Mouse (Mus musculus): Measurements from ENCODE around the gene Cacna1s. TPM values are rescaled to one million over a fixed set of nuclear protein-coding genes. Genes with fewer than 3 reads are reported as not detected.

Cacna1s gene
- polyA plus RNA-seq, 1 experiment: 0.40 TPM

GRCm38 (mm10) chr1:136051465-136051864 is 1.1 kb upstream of the Cacna1s start:
- TF ChIP-seq CTCF (IDR thresholded peaks at IDR 0.05; ENCODE audit: borderline replicate concordance, extremely low read depth, insufficient read depth, insufficient read length): peak; percentile 82
- TF ChIP-seq POLR2A (IDR thresholded peaks at IDR 0.05; ENCODE audit: borderline replicate concordance, extremely low read depth, insufficient read depth, insufficient read length, poor library complexity, severe bottlenecking): no peak

DNA sequence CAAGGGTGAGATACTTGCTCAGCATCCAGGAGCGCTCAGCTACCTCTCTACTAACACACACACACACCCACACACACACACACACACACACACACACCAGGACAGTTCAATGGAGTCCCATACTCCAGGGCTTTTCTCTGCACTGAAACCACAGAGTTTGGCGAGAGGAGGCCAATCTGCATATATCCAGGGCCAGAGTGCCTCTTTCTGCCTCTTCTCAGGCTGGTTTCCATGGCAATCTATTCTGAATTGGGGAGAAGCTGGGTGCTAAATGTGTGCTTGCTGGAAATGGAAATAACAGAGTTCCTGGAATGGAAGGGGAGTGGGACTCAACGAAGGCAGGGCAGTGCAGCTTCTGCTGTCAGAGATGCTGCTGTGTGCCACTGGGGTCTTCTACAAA is 3.2 kb downstream of the Cacna1s start:
- DNase-seq (ENCODE audit: low read depth): peak; percentile 84
- TF ChIP-seq CTCF (IDR thresholded peaks at IDR 0.05; ENCODE audit: borderline replicate concordance, extremely low read depth, insufficient read depth, insufficient read length) (no peak), POLR2A (IDR thresholded peaks at IDR 0.05; ENCODE audit: borderline replicate concordance, extremely low read depth, insufficient read depth, insufficient read length, poor library complexity, severe bottlenecking) (no peak)

More at GRCm38 (mm10) chr1:136051465-136051864, 1.1 kb upstream of the Cacna1s start:
- DNase-seq (ENCODE audit: low read depth): peak; percentile 95

DNA sequence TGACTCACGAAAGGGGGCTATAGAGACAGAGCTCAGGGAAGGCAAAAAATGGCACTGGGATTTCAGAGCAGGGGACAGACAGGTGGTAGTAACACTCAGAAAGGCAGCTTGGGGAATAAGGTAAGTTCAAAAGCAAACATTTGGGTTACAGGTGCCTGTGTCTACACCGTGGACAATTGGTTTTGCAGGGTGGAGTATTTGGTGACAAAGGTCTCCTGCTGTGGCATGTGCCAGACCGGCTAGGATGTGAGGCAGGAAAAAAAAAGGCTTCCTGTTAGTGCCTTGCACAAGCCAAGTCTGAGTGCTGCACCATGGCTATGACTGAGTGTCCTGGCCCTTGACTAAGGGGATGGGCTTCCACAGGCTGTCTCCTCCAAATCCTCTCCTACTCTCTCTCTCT is 6.0 kb downstream of the Cacna1s start:
- no peak for DNase-seq (ENCODE audit: low read depth)
- TF ChIP-seq CTCF (IDR thresholded peaks at IDR 0.05; ENCODE audit: borderline replicate concordance, extremely low read depth, insufficient read depth, insufficient read length) (no peak), POLR2A (IDR thresholded peaks at IDR 0.05; ENCODE audit: borderline replicate concordance, extremely low read depth, insufficient read depth, insufficient read length, poor library complexity, severe bottlenecking) (no peak)

- TF ChIP-seq POLR2A (IDR thresholded peaks at IDR 0.05; ENCODE audit: borderline replicate concordance, extremely low read depth, insufficient read depth, insufficient read length, poor library complexity, severe bottlenecking) (no peak), CTCF (IDR thresholded peaks at IDR 0.05; ENCODE audit: borderline replicate concordance, extremely low read depth, insufficient read depth, insufficient read length) (no peak)
- peak; percentile 61 for DNase-seq (ENCODE audit: low read depth)
These were observed 8.7 kb downstream of the Cacna1s start for GRCm38 (mm10) chr1:136061041-136061789.

DNA sequence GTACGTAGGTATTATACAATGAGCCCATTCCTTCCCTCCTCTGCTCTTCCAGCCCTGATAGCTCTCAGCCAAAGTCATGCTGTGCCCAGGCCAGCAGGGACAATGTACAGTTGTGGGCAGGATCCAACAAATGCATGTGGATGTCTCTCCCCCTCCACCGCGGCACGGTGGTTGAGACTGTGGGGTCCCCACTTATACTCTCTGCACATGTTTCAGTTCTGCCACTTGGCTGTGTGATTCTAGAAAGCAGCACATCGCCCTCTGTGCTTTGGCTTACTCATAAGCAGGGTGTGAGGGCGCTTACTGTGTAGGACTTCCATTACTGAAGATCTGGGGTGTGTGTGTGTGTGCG is 9.2 kb downstream of the Cacna1s start:
- no peak for DNase-seq (ENCODE audit: low read depth)
- no peak for TF ChIP-seq CTCF (IDR thresholded peaks at IDR 0.05; ENCODE audit: borderline replicate concordance, extremely low read depth, insufficient read depth, insufficient read length)
- no peak for TF ChIP-seq POLR2A (IDR thresholded peaks at IDR 0.05; ENCODE audit: borderline replicate concordance, extremely low read depth, insufficient read depth, insufficient read length, poor library complexity, severe bottlenecking)

DNA sequence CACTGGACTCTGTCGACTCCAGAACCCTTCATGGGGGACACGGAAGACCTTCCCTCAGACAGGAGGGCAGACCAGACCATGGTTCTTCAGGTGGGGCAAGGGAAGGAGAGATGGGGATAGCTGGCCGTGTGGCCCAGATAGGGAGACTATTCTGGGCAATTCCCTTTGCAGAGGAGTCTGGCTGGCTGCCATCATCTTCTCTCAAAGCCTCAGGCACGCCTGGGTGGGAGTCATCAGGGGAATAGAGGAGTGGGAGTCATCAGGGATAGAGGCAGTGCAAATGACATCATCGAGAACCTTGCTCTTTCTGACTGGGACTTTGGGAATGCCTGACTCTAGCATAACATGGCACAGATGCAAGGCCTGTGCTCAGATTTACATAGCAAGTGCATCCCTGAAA is 11.4 kb downstream of the Cacna1s start:
- DNase-seq (ENCODE audit: low read depth): no peak
- TF ChIP-seq POLR2A (IDR thresholded peaks at IDR 0.05; ENCODE audit: borderline replicate concordance, extremely low read depth, insufficient read depth, insufficient read length, poor library complexity, severe bottlenecking) (no peak), CTCF (IDR thresholded peaks at IDR 0.05; ENCODE audit: borderline replicate concordance, extremely low read depth, insufficient read depth, insufficient read length) (no peak)

DNA sequence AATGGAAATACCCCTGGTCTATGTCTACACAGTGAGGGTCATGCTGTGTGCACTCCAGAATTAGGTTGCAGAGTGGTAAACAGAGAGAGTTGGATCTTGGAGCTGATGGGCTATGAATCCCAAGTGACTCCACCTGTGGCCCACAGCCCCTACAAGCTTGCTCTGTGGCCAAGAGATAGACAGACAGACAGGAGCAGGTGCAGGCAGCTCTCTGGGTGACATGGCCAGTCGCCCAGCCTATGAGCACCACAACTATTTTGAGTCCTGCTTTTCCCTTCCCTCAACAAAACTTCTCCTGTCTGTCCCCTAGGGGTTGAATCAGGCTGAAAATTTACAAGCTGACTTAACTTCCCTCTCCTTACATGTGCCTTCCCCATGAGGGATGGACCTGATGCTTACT is 14.1 kb downstream of the Cacna1s start:
- no peak for DNase-seq (ENCODE audit: low read depth)

DNA sequence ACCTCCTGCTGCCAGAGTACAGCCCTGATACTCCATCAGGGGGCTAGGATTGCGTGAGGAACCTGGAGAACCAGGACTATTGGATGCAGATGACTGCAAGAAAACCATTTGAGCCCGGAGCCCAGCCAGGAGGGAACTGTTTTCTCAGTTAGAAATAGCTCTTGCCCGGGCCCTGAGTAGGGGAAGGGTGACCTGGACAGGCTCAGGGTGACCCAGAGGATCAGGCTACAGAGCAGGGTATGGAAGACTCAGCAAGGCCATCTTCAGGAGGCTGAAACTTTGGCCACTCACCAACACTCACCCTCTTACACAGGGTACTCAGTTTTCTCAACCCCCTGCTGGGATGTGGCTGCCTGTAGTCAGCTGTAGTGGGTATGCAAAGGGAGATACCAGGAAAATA is 15.0 kb downstream of the Cacna1s start:
- DNase-seq (ENCODE audit: low read depth): no peak

More for the DNA sequence above, 14.1 kb downstream of the Cacna1s start:
- TF ChIP-seq POLR2A (IDR thresholded peaks at IDR 0.05; ENCODE audit: borderline replicate concordance, extremely low read depth, insufficient read depth, insufficient read length, poor library complexity, severe bottlenecking): no peak
- no peak for TF ChIP-seq CTCF (IDR thresholded peaks at IDR 0.05; ENCODE audit: borderline replicate concordance, extremely low read depth, insufficient read depth, insufficient read length)

GRCm38 (mm10) chr1:136076086-136076485 is 23.5 kb downstream of the Cacna1s start:
- peak; percentile 43 for DNase-seq (ENCODE audit: low read depth)
- TF ChIP-seq POLR2A (IDR thresholded peaks at IDR 0.05; ENCODE audit: borderline replicate concordance, extremely low read depth, insufficient read depth, insufficient read length, poor library complexity, severe bottlenecking) (no peak), CTCF (IDR thresholded peaks at IDR 0.05; ENCODE audit: borderline replicate concordance, extremely low read depth, insufficient read depth, insufficient read length) (peak; percentile 72)

More for the DNA sequence above, 15.0 kb downstream of the Cacna1s start:
- no peak for TF ChIP-seq CTCF (IDR thresholded peaks at IDR 0.05; ENCODE audit: borderline replicate concordance, extremely low read depth, insufficient read depth, insufficient read length)
- TF ChIP-seq POLR2A (IDR thresholded peaks at IDR 0.05; ENCODE audit: borderline replicate concordance, extremely low read depth, insufficient read depth, insufficient read length, poor library complexity, severe bottlenecking): no peak

GRCm38 (mm10) chr1:136077656-136078055 is 25.1 kb downstream of the Cacna1s start:
- no peak for TF ChIP-seq CTCF (IDR thresholded peaks at IDR 0.05; ENCODE audit: borderline replicate concordance, extremely low read depth, insufficient read depth, insufficient read length)
- TF ChIP-seq POLR2A (IDR thresholded peaks at IDR 0.05; ENCODE audit: borderline replicate concordance, extremely low read depth, insufficient read depth, insufficient read length, poor library complexity, severe bottlenecking): no peak
- no peak for DNase-seq (ENCODE audit: low read depth)

- no peak for DNase-seq (ENCODE audit: low read depth)
- TF ChIP-seq POLR2A (IDR thresholded peaks at IDR 0.05; ENCODE audit: borderline replicate concordance, extremely low read depth, insufficient read depth, insufficient read length, poor library complexity, severe bottlenecking): no peak
- TF ChIP-seq CTCF (IDR thresholded peaks at IDR 0.05; ENCODE audit: borderline replicate concordance, extremely low read depth, insufficient read depth, insufficient read length): no peak
These were observed 28.6 kb downstream of the Cacna1s start for GRCm38 (mm10) chr1:136081161-136081560.

All from brain, embryonic 14.5 days (tissue).